Mouse (Mus musculus): ENCODE measurements around the gene Gm5148.
A peak's percentile ranks its signal among the peaks of the same experiment; 100 is the strongest.

Gene Gm5148

GRCm38 (mm10) chr3:37738171-37738950 is 14.1 kb upstream of the Gm5148 start:
- no peak for DNase-seq (ENCODE audit: low spot score)

GRCm38 (mm10) chr3:37737407-37737806 is 13.1 kb upstream of the Gm5148 start:
- peak; percentile 69 for DNase-seq (ENCODE audit: low spot score)

- no peak for DNase-seq (ENCODE audit: low spot score)
Observed at GRCm38 (mm10) chr3:37735166-37735565, 10.9 kb upstream of the Gm5148 start.

- peak; percentile 95 for DNase-seq (ENCODE audit: low spot score)
Observed at GRCm38 (mm10) chr3:37729142-37729541, 4.9 kb upstream of the Gm5148 start.

- peak; percentile 20 for DNase-seq (ENCODE audit: low spot score)
Observed at GRCm38 (mm10) chr3:37728112-37729100, 4.1 kb upstream of the Gm5148 start.

- no peak for DNase-seq (ENCODE audit: low spot score)
Observed at GRCm38 (mm10) chr3:37727392-37727791, 3.1 kb upstream of the Gm5148 start.

GRCm38 (mm10) chr3:37726501-37727140 is 2.3 kb upstream of the Gm5148 start:
- peak; percentile 65 for DNase-seq (ENCODE audit: low spot score)

GRCm38 (mm10) chr3:37724946-37725735 is 851 bp upstream of the Gm5148 start:
- DNase-seq (ENCODE audit: low spot score) = no peak

- DNase-seq (ENCODE audit: low spot score) = no peak
Observed at GRCm38 (mm10) chr3:37723662-37724170, 574 bp downstream of the Gm5148 start.

GRCm38 (mm10) chr3:37723061-37723521 is 1.2 kb downstream of the Gm5148 start:
- no peak for DNase-seq (ENCODE audit: low spot score)

GRCm38 (mm10) chr3:37722487-37723060 is 1.7 kb downstream of the Gm5148 start:
- DNase-seq (ENCODE audit: low spot score) = no peak

- peak; percentile 21 for DNase-seq (ENCODE audit: low spot score)
Observed at GRCm38 (mm10) chr3:37716992-37717391, 7.3 kb downstream of the Gm5148 start.

GRCm38 (mm10) chr3:37715734-37716133 is 8.6 kb downstream of the Gm5148 start:
- no peak for DNase-seq (ENCODE audit: low spot score)

- DNase-seq (ENCODE audit: low spot score) = peak; percentile 72
Observed at GRCm38 (mm10) chr3:37712501-37712900, 11.8 kb downstream of the Gm5148 start.

GRCm38 (mm10) chr3:37711639-37712038 is 12.7 kb downstream of the Gm5148 start:
- DNase-seq (ENCODE audit: low spot score) = no peak

GRCm38 (mm10) chr3:37707801-37708200 is 16.5 kb downstream of the Gm5148 start:
- DNase-seq (ENCODE audit: low spot score) = no peak

- no peak for DNase-seq (ENCODE audit: low spot score)
Observed at GRCm38 (mm10) chr3:37706439-37706838, 17.9 kb downstream of the Gm5148 start.

GRCm38 (mm10) chr3:37705436-37705835 is 18.9 kb downstream of the Gm5148 start:
- no peak for DNase-seq (ENCODE audit: low spot score)

- DNase-seq (ENCODE audit: low spot score) = no peak
Observed at GRCm38 (mm10) chr3:37704701-37705279, 19.5 kb downstream of the Gm5148 start.

GRCm38 (mm10) chr3:37703066-37703465 is 21.2 kb downstream of the Gm5148 start:
- DNase-seq (ENCODE audit: low spot score) = no peak
